19 mouse cellular contexts compared by ENCODE assay signal in genomic region chr17:73432058-73432457, GRCm38 (mm10). TPM values are rescaled to one million over a fixed set of nuclear protein-coding genes. Genes with fewer than 3 reads are reported as not detected.
"Had no signal": no experiment of that assay in that cellular context is flagged by ENCODE, and none has a peak within 500 bp of the region (broad histone marks: within the 10 kb centered on the region; RNA-seq: fewer than 3 reads in every experiment).

No protein-coding gene starts in this region.

- DNase-seq: kidney, postnatal 10 days; kidney, postnatal 4 days; liver; liver, embryonic 13.5 days; liver, postnatal 0 days; lung, postnatal 14 days; right cerebral cortex, adult 18-20 months; right cerebral cortex, postnatal 25 days; thymus, postnatal 36 days had no signal

- H3K9me3 ChIP-seq: limb, embryonic 12.5 days; liver, embryonic 13.5 days; lung, embryonic 15.5 days; midbrain, embryonic 12.5 days; neural tube, embryonic 12.5 days had no signal

- H3K36me3 ChIP-seq: limb, embryonic 12.5 days; liver, embryonic 13.5 days; lung, embryonic 15.5 days; midbrain, embryonic 12.5 days; neural tube, embryonic 12.5 days had no signal

- H3K27me3 ChIP-seq: limb, embryonic 12.5 days; liver, embryonic 13.5 days; lung, embryonic 15.5 days; midbrain, embryonic 12.5 days; neural tube, embryonic 12.5 days had no signal

- H3K4me3 ChIP-seq: layer of hippocampus, adult 2 months; limb, embryonic 12.5 days; liver, embryonic 13.5 days; lung, embryonic 15.5 days; midbrain, embryonic 12.5 days; myocyte; neural tube, embryonic 12.5 days had no signal

- H3K4me2 ChIP-seq: limb, embryonic 12.5 days; liver, embryonic 13.5 days; lung, embryonic 15.5 days; midbrain, embryonic 12.5 days; neural tube, embryonic 12.5 days had no signal

- H3K27ac ChIP-seq: layer of hippocampus, adult 2 months; limb, embryonic 12.5 days; liver, embryonic 13.5 days; lung, embryonic 15.5 days; macrophage; midbrain, embryonic 12.5 days; neural tube, embryonic 12.5 days had no signal

- ATAC-seq: liver, postnatal 0 days had no signal

- H3K9ac ChIP-seq: limb, embryonic 12.5 days; liver, embryonic 13.5 days; liver, postnatal 0 days; lung, embryonic 15.5 days; midbrain, embryonic 12.5 days; neural tube, embryonic 12.5 days had no signal

- H3K4me1 ChIP-seq: limb, embryonic 12.5 days; liver, embryonic 13.5 days; lung, embryonic 15.5 days; neural tube, embryonic 12.5 days had no signal

RNA-seq across cellular contexts. Expression of gene Capn13, which starts 31.4 kb away (rescaled TPM):
- total RNA-seq: layer of hippocampus, adult 2 months; layer of hippocampus, postnatal 10 days; left cerebral cortex, postnatal 36 days; megakaryocyte-erythroid progenitor cell, adult 5-6 weeks had no signal
- polyA plus RNA-seq: limb, embryonic 12.5 days; liver, embryonic 13.5 days; liver, postnatal 0 days; lung, embryonic 15.5 days; macrophage; myocyte; neural tube, embryonic 12.5 days had no signal
